ENCODE assay signal across 12 mouse cellular contexts in genomic region chr11:99683481-99683880, GRCm38 (mm10). TPM values are rescaled to one million over a fixed set of nuclear protein-coding genes. Genes with fewer than 3 reads are reported as not detected.
"Had no signal": no experiment of that assay in that cellular context is flagged by ENCODE, and none has a peak within 500 bp of the region (broad histone marks: within the 10 kb centered on the region; RNA-seq: fewer than 3 reads in every experiment).

No protein-coding gene starts in this region.

- DNase-seq: liver, postnatal 0 days; lung, adult 2 months; lung, postnatal 14 days; lung, postnatal 36 days; right cerebral cortex, postnatal 14 days; thymus, adult 2 months; thymus, postnatal 25 days; thymus, postnatal 4 days had no signal

RNA-seq across cellular contexts. Expression of gene Gm14190, which starts 7.1 kb away (rescaled TPM):
- total RNA-seq: megakaryocyte progenitor cell, adult 5-6 weeks; midbrain, postnatal 0 days; monocyte, adult 5-6 weeks; neutrophil, adult 5-6 weeks had no signal

RNA-seq across cellular contexts. Expression of gene Krtap4-6, which starts 17.7 kb away (rescaled TPM):
- total RNA-seq: megakaryocyte progenitor cell, adult 5-6 weeks; midbrain, postnatal 0 days; monocyte, adult 5-6 weeks; neutrophil, adult 5-6 weeks had no signal

RNA-seq across cellular contexts. Expression of gene Gm11563, which starts 24.7 kb away (rescaled TPM):
- total RNA-seq: megakaryocyte progenitor cell, adult 5-6 weeks; midbrain, postnatal 0 days; monocyte, adult 5-6 weeks; neutrophil, adult 5-6 weeks had no signal

RNA-seq across cellular contexts. Expression of gene Gm11555, which starts 33.4 kb away (rescaled TPM):
- total RNA-seq: megakaryocyte progenitor cell, adult 5-6 weeks; midbrain, postnatal 0 days; monocyte, adult 5-6 weeks; neutrophil, adult 5-6 weeks had no signal

RNA-seq across cellular contexts. Expression of gene Krtap4-7, which starts 39.6 kb away (rescaled TPM):
- total RNA-seq: megakaryocyte progenitor cell, adult 5-6 weeks; midbrain, postnatal 0 days; monocyte, adult 5-6 weeks; neutrophil, adult 5-6 weeks had no signal
